Mouse (Mus musculus) brain, embryonic 14.5 days (tissue): ENCODE data around the gene Olfr403.

Experiments used
- CTCF ChIP-seq: fragments of 200-500 bp; IDR thresholded peaks from 2 replicates; pipeline ENCODE4 v1.5.1; 2012; ENCODE audit warnings: inconsistent platforms, mild to moderate bottlenecking, moderate library complexity, borderline replicate concordance; ENCODE audit not compliant: insufficient read depth, insufficient read length; ENCODE audit errors: extremely low read depth
- POLR2A ChIP-seq: fragments of 200-500 bp; IDR thresholded peaks from 2 replicates; pipeline ENCODE4 v1.6.1; 2012; ENCODE audit warnings: mild to moderate bottlenecking, inconsistent platforms, borderline replicate concordance; ENCODE audit not compliant: poor library complexity, insufficient read depth, insufficient read length, severe bottlenecking; ENCODE audit errors: extremely low read depth

GRCm38 (mm10) chr11:74211279-74211678, 25.2 kb downstream of the Olfr403 start, which contains the start of gene Olfr43:
- TF ChIP-seq POLR2A (no peak), CTCF (no peak)
